Mouse (Mus musculus) telencephalon, adult 2 months (tissue): ENCODE data around the gene Odf3l2.
A peak's percentile ranks its signal among the peaks of the same experiment; 100 is the strongest.

Source experiments
- DNase-seq: peaks from one replicate; pipeline ENCODE4 v3.0.0-alpha.2; 2011; ENCODE audit warnings: low read depth, low spot score

Odf3l2 gene

DNA sequence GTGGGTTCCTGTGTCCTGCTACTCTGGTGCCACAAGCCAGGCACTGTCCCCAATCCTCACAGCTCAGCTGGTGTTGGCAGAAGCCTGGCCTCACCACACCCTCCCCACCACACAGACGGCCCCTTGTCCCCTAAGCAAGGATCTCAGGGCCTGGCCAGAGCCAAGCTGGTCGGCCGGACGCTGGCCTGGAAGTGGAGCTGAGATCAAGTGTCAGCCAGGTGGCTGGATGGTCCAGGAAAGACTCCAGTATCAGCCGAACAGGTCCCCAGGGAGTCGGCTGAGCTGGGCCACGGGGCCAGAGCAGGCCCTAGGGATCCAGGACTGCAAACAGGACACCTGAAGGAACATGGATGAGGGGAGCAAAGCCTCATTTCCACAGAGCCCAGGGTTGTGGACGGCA lies at the start of gene Odf3l2:
Gene Odf3l2 (minus strand): TSS at position 28 of the 400 bp plus-strand sequence.
- DNase-seq = no peak

DNA sequence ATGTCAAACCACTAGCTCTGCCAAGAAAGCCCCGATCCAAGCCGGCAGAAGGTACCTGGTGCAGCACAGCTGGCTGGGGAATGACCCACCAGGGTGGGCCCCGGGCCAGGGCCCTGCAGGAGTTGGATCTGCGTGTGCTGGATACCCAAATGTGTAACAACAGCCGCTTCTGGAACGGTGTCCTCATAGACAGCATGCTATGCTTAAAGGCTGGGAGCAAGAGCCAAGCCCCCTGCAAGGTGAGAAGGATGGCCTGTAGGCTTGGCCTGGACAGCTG lies 48.8 kb upstream of the Odf3l2 start:
- no peak for DNase-seq

DNA sequence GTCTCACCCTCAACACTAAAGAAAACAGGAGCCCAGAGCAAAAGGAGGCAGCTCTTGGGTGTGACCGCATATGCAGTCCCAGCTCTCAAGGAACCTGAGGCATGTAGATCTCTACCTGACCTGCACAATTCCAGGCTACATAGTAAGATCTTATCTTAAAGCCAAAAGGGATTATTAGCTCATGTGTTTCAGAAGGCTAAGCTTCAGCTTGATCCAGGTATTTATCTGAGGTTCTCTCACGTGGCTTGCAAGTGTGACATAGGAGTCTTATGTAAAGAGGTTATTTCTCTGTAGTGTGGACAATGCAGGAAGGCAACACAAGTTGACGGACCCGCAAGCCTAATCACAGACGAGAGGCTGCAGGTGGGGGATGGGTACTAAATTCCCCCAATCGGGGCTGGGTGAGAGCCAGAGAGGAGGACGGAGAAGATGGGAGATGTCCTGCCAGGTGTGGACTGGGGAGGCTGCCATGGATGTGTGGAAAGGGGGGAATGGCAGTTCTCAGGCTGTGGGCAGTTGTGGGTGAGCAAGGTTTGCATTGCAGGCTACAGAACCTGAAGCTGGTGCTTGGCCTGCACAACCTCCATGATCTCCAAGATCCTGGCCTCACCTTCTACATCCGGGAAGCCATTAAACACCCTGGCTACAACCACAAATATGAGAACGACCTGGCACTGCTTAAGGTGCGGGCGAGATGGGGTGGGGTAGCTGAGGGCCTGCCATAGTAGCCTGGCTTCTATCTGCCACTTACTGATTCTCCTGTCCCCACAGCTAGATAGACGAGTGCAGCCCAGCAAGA lies 48.2 kb upstream of the Odf3l2 start:
- no peak for DNase-seq

DNA sequence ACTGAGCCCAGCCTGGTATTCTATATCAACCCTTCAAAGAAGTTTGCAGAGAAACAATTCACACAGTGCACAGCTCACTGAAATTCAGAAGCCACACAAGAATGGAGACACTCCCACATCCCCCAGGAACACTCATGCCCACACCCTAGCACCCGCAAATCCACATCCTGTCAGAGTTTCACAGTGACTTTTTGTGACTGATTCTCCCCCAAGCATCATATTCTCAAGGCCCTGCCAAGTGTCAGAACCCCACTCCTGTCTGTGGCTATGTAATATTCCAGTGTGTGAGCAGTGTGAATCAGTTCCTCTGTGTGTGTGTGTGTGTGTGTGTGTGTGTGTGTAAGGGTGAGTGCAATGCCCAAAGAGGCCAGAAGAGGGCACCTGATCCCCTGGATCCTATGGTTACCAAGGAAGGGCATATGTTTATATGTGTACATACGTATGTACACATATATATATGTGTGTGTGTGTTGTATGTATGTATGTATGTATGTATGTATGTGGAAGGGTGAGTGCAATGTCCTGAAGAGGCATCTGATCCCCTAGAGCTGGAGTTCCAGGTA lies 46.5 kb upstream of the Odf3l2 start:
- no peak for DNase-seq

DNA sequence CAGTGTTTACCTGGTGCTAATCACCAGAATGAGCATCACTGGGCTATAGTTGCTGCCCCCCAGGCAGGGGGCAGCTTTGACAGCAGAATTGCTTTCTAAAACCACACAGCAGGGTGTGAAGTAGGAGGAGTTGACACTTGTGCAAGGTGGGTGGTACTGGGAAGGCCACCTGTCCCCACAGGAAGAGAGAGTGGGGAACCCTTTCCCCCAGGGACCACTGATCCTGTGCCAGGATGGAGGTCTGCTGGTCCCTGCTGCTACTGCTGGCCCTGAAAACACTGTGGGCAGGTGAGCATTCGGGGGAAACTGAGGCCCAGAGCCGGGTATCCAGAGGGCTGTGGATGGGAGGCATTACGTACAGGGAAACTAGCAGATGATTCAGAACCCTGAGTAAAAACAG lies 43.6 kb upstream of the Odf3l2 start:
- no peak for DNase-seq

DNA sequence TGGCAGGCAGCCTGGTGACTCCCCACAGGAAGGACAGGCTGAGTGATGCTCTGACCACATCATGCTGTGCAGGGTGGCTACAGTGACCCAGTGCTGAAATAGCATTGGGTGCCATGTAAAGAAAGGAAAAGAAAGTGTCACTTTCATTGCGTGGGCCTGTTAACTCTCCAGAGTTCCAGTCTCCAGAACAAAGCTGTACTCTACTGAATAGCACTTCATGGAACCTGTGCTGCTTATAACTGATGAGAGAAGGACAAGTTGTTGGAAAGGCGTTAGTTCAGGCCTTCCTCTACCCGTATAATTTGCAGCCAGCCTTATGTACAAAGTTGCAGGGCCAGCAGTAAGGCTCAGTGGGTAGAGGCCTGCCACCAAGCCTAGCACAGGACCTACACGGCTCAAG lies 43.2 kb upstream of the Odf3l2 start, which contains the start of gene Gzmm:
Gene Gzmm (plus strand): TSS at position 301 of the 400 bp plus-strand sequence.
- DNase-seq = no peak

DNA sequence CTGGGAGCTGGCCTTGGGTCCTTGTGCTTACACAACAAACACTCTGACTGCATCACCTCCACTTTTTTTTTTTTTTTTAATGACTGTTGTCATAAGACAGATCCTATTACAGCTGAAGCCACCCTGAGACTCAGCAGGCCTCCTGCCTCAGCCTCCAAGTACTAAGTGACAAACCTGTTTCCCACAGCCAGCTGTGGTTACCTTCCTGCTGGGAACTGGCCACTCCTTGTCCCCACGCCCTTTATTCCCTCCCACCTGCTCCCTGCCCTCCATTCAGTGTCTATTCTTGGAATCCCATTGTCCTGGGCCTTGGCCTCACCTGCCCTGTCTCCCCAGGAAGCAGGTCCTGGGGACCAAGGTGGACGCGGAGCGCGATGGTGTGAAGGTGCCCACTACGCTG lies 42.0 kb upstream of the Odf3l2 start:
- DNase-seq = no peak

DNA sequence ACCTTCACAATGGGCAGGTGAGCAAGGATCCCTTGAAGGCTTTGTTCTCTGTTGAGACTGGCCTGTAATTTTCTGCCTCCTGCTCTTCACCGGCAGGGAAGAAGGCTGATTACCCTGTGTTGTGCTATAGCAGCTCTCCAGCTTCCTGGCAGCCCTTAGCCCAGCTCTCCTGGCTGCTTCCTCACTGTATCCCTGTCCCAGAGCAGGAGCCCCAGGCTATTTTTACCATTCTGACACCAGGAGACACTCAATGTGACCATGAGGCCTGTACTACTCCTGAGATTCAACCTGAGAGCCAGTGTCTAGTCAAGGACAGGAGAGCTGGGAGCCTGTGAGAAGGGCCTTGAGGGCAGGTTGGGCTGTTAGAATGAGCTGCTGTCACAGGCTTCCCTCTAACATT lies 41.2 kb upstream of the Odf3l2 start:
- DNase-seq = no peak

DNA sequence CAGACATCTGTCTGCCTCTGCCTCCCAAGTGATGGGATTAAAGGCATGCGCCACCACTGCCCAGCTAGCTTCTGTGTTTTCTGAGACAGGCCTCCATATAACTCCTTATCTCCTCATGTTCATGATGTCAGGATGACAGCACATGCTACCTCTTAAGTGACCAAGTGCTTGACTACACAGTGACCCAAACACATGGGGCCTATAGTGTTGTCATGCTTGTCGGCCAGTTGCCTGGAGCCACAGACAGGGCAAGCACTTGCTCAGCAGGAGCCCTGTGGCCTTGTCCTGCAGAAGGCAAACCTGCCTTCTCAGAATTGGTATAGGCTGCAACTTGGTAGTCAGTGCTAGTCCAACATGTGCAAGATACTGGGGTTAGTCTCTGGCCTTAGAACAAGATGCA lies 40.7 kb upstream of the Odf3l2 start:
- DNase-seq = no peak

DNA sequence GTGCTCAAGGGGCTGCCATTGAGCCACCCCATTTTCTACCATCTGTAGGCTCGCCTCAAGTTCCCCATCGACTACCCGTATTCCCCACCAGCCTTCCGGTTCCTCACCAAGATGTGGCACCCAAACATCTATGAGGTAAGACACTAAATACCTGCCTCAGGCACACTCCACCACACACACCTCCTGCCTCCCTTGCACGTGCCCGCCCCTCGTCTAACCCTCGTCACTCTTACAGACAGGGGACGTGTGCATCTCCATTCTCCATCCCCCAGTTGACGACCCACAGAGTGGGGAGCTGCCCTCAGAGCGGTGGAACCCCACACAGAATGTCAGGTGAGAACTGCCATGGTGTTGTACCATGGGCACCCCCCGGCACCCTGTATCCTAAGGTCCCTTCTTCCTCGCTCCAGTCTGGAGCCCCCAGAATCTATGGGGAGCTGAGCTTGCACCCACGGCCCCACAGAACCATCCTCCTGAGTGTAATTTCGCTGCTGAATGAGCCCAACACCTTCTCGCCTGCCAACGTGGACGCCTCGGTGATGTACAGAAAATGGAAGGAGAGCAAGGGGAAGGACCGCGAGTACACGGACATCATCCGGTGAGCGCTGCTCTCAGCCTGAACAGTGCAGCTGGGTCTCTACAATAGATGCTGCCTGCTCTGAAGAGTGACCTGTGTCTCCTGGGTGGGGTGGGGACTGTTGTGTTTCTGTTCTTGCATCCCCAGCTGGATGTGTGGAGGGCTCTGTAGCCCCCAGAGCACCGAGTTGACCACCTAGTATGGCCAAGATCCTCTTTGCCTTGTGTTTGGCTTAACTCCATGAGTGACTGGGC lies 39.4 kb upstream of the Odf3l2 start:
- no peak for DNase-seq

DNA sequence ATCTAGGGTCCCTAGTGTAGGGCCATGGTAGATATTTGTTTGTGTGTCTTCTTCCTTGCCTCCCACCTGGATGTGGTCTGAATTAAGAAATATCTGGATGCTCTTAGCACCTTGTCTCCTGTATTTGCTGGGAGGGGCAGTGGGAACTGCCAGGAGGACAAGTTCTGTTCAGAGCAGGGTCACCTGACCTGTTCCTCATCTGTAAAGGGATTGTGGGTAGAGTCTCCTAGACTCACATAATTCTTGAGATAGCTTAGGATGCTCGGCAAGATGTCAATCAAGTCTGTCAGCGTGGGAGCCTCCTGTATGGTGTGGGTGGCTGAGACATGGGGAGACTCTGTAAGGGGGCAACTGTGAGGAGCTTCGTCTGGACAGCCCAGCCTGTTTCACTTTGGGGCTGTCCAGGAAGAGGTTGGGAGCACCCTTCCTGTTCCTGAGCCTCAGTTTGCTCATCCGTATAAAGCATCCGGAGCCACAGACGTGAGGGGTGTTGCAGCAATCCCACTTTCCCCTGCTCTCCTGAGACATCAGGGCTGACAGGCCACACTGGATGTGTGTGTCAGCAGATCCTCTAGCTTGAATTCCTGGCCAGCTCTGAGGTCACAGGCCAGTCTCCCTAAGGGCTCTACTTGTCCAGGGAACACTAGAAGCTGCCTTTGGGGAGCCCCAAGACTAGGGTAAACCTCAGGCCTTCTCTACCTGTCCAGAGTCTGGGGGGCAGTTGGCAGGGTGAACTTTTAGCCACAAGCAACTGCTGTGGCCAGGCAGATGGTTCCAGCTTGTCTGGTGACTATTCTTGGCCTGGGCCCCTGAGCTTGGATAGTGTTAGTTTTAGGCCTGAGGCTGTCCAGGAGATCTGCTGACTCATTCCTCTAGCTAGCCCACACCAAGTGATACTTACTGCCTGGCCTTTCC lies 38.4 kb upstream of the Odf3l2 start:
- DNase-seq = no peak

DNA sequence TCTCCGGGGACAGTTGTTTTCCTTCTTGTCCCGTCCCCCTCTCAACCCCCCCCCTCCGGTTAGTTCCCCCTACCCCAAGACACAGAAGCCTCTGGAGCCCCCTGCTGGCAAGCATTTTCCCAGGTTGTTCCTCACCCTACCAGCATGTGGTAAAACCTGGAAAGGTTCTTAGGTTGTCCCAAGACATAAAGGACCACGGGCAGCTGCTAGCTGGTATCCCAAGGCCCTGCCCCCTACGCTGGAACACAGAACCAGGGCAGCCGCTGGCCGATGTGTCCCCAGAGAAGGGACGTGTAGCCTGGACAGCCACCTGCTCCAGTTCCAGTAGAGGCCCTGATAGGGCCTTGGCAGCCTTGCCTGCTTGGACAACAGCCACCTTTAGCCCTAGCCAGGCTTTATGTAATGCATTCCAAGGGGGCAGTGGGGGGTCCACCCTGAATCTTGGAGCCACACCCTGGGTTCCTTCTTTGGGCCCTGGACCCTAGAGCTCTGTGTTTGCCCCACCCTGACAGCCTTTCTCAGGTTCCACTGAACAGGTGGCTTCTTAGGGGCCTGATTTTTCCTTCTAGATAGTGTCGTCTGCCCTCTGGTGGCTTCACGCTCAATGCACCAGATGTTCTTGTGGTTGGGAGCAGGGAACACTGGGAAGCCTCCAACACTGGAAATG lies 37.5 kb upstream of the Odf3l2 start:
- DNase-seq = no peak

DNA sequence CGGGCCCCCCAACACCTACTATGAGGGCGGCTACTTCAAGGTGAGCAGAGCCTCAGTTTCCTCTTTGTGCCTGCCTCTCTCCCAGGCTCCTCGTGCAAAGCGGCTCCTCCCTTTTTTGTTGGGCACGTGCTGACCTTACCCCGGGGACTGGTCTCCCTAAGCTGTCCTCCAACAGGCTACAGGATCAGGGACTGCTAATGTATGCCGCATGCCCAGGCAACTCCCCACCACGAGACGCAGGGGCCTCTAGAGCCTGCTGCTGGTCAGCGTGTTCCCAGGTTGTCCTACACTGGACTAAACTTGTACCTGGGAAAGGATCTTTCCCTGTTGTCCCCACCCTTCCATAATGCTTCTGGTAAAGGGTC lies 37.0 kb upstream of the Odf3l2 start:
- DNase-seq = no peak

DNA sequence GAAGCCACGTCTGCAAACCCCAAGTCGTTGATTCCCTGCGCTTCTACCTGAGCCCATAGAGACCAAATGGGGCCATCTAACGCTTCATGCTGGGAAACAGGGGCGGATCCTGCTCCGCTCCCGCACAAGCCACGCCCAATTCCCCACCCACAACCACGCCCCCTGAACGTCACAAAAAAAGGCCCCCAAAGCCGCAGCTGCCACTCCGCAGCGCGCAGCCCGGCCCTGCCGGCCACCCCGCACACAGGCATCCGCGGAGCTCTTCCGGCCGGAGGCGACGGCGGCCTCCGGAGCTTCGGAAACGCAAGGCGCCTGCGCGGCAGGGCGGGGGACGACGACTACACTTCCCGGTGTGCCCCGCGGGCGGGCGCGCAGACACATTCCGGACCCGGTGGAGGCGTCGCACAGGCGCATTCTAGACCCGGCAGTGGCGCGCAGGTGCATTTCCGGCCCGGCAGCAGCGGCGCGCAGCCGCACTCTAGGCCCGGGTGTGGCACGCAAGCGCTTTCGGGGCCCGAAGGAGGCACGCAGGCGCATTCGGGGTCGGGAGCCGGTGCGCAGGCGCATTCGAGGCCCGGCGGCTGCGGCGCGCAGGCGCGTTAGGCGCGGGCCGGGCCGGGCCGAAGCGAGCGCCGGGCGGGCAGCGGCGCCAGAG lies 36.2 kb upstream of the Odf3l2 start, which contains the start of gene Cdc34:
Gene Cdc34 (plus strand): TSS at position 605 of the 655 bp plus-strand sequence.
- peak; percentile 98 for DNase-seq

DNA sequence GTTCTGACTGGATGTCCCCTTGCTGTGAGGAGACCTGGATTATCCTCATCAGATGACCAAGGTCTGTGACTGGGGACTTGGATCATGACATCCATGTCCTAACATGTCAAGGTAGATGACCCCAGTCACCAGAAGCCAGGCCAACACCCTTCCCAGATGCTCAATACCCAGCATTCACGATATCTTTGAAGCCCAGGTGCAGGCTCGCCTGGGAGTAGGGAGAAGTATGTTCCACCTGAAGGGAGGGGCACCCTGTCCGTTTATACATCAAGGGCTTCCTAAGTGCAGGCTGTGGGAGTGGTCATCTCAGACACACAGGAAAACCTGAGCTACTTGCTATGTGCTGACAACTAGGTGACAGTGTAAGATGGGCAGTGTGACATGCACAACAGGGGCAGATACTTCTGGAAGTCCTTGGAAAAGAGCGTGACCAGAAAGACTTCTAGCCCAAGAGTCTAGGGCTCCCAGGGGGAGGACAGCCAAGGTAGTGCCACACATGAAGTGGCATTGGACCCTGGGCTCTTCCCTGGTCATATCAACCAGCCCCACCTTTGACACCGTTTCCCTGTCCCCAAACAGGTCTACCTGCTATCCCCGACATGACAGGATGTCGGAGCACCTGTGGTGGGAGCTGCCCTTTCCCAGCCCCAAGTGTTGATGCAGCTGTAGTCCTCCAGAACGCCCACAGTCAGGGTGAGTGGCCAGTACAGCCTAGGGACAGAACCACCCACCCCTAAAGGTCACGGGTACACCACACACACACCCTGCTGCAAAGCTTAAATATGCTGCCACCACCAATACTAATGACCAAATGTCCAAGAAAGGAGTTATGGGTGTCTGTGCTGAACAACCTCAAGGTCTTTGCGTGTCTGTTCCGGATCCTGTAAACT lies 35.3 kb upstream of the Odf3l2 start:
- no peak for DNase-seq

DNA sequence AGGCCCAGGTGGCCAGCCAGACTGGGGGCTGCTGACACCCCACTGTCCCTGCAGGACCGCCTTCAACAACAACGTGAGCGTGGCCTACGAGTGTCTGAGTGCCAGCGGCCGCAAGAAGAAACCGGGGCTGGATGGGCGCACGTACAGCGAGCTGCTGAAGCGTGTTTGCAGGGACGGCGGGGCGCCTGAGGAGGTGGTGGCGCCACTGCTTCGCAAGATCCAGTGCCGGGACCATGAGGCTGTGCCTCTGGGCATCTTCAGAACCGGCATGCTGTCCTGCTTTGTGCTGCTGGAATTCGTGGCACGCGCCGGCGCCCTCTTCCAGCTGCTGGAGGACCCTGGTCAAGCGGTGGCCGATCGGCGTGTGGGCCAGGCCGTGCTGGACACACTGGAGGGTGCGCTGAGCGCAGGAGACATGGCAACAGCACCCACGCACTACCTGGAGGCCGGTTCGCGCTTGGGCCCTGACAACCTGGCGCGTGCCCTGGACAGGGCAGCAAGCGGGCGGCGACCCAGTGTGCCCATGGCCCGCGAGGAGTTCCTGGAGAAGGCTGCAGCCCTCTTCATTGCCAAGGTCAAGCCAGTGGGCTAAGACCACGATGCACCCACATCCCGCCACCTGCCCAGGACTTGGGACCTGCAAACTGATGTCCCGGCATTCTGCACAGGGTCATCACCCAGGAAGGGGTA lies 30.0 kb upstream of the Odf3l2 start:
- DNase-seq = no peak

DNA sequence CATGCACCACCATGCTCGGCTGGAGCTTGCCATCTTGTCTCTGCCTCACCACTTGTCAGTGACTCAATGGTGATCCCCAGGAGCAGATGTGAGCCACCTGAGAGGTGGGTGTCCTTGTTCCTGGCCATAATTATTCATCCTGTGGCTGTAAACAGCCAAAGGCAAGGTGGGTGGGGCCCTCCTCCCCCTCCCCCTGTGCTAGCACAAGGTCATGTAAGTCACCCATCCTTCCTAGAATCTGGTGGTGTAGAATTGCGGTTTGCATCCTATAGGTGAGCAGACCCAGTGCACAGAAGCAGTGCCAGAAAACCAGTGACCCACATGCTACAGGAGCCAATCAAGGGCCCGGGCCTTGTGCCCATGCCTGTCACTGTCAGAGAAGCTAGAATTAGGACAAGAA lies 27.5 kb upstream of the Odf3l2 start:
- DNase-seq = no peak

DNA sequence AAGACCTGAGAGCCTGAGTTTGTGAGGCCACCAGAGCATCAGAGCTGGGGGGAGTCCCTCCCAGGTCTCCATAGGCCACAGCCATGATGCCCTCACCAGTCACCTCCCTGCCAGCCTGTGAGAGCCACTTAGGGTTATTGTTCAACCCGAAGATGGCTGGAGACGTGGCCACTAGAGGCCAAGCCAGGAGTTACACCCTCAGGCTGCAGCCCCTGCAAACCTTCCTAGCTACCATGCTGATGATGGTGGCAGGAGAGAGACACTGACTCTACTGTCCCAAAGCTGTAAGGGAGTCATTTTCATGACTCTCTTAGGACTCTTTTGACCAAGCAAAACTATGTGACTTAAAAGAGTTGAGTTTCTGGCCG lies 26.5 kb upstream of the Odf3l2 start:
- DNase-seq = no peak
